Mouse (Mus musculus) cerebellum, adult 2 months (tissue): ENCODE data around the gene Secisbp2. TPM values are rescaled to one million over a fixed set of nuclear protein-coding genes. Genes with fewer than 3 reads are reported as not detected.

Experiments
- DNase-seq, 2 experiments: peaks; one replicate each; pipeline ENCODE4 v3.0.0; 2021
- H3K27ac ChIP-seq: fragments of 200-500 bp; 2 replicates; pipeline ENCODE4 v1.5.1; 2012; ENCODE audit warnings: low read length, control low read depth, inconsistent platforms; ENCODE audit not compliant: insufficient read depth
- H3K27me3 ChIP-seq: fragments of 200-500 bp; 2 replicates; pipeline ENCODE4 v1.6.1; 2012; ENCODE audit warnings: inconsistent platforms, mild to moderate bottlenecking, low read length, moderate library complexity; ENCODE audit not compliant: control insufficient read depth, insufficient read depth
- H3K4me1 ChIP-seq: fragments of 200-500 bp; 2 replicates; pipeline ENCODE4 v1.6.1; 2011; ENCODE audit warnings: low read length; ENCODE audit not compliant: control insufficient read depth, insufficient read depth
- H3K4me3 ChIP-seq: fragments of 200-500 bp; replicated peaks from 2 replicates; pipeline ENCODE3; 2011; ENCODE audit warnings: mild to moderate bottlenecking, low read depth, low read length, control low read depth; ENCODE audit not compliant: insufficient read depth
- CTCF ChIP-seq: fragments of 200-500 bp; IDR thresholded peaks from 2 replicates; pipeline ENCODE4 v1.5.1; 2011; ENCODE audit warnings: low read depth, mild to moderate bottlenecking, control low read depth, low read length, moderate library complexity, borderline replicate concordance; ENCODE audit not compliant: insufficient read depth
- POLR2A ChIP-seq: fragments of 200-500 bp; IDR thresholded peaks from 2 replicates; pipeline ENCODE4 v1.6.1; 2011; ENCODE audit warnings: low read length, control low read depth, borderline replicate concordance; ENCODE audit not compliant: insufficient read depth
- WGBS: fragments of 180-500 bp; shearing (Covaris S2); methylation state at CpG from one replicate; pipeline ENCODE4 v1.1.7; 2018; 5-methylcytosine and 5-hydroxymethylcytosine counted together
- polyA plus RNA-seq: library from polyadenylated mRNA; depleted of rRNA; stranded (reverse); fragments of >200 nt; gene quantifications from 2 replicates; pipeline ENCODE4 v1.2.3, GENCODE M21; 2012

The Secisbp2 gene
- polyA plus RNA-seq, 1 experiment, result 29.8 TPM

DNA sequence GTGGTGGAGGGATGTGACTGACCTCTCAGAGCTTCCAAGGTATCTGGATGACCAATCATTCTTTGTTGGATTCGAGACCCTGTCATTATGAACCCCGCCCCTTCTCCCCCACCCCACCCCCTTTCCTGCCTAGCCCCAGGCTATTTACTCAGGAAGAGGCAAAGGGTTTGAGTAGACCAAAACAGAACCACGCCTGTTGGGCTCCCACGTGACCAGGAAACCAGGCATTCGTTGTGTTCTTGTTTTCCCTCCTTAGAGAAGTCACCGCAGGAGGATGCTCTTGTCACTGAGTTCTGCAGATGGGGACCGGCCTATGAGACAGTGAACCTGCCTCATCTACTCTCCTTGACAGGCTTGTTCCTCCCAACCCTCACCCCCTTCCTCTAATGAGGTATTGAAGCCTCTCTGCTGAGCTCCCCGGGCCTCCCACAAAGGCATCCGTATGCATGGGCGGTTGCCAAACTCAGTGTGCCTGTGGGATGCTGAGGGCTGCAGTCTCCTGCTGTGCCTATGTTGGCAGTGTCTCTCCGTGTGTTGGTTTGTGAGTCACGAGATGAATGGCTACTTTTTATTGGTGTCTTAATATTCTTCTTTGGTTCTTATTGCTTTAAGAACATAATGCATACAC, 35.0 kb upstream of the Secisbp2 start:
- Histone ChIP-seq H3K4me3 (no peak overlapping the region), H3K27me3 (no peaks in the 10 kb centered on the region), H3K27ac (no peak overlapping the region), H3K4me1 (peaks cover 3% of the 10 kb centered on the region; the same call in 1 of the 2 replicates)
- 14% methylated on average over 12 of the region's 12 CpGs for WGBS
- peak; percentile 12 to 21 for DNase-seq
- no peak for TF ChIP-seq CTCF
- TF ChIP-seq POLR2A, result no peak

DNA sequence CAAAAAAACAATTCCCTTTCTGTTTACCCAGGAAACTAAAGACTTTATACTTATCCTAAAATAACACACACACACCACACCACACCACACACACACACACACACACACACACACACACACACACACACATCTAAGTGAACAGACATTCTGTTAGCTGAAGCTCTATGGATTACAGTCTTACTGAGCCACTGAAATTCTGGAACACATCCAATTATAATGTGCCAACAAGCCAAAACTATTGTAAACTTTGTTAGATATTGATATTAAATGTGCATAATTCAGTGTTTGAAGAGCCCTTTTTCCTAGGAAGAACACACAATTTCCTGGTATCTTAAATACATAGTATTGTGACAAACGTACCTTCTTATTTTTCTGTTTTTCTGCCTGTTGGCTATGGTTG, 34.2 kb upstream of the Secisbp2 start:
- WGBS, result 33% methylated on average over 1 of the region's 1 CpGs
- TF ChIP-seq CTCF (no peak), POLR2A (no peak)
- DNase-seq, result no peak

DNA sequence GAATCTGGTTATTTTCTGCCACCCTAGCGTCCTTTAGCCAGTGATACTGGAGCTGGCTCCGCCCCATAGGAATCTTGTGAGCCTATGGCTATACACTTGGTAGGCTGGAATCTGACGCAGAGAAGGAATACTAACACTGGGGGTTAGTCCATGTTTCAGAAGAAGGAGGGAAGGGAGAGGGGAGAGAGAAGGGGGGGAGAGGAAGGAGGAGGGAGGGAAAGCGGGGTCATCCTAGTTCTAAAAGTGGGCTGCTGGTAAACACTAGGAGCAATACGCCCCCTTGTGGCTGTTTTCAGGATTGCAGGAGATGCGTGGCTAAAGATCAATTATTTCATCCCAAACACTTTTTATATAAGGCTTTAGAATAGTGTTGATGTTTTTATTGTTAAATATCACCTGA, 33.6 kb upstream of the Secisbp2 start:
- H3K27ac ChIP-seq, result no peak overlapping the region
- peak; percentile 39 to 56 for DNase-seq
- peaks cover 3% of the 10 kb centered on the region; the same call in 1 of the 2 replicates for H3K4me1 ChIP-seq
- no peaks in the 10 kb centered on the region for H3K27me3 ChIP-seq
- TF ChIP-seq POLR2A (no peak), CTCF (peak; percentile 62)
- WGBS, result 15% methylated on average over 6 of the region's 6 CpGs
- H3K4me3 ChIP-seq, result no peak overlapping the region

More for the DNA sequence above, 34.2 kb upstream of the Secisbp2 start:
- Histone ChIP-seq H3K4me1 (peaks cover 3% of the 10 kb centered on the region; the same call in 1 of the 2 replicates), H3K27ac (no peak overlapping the region), H3K4me3 (no peak overlapping the region), H3K27me3 (no peaks in the 10 kb centered on the region)

DNA sequence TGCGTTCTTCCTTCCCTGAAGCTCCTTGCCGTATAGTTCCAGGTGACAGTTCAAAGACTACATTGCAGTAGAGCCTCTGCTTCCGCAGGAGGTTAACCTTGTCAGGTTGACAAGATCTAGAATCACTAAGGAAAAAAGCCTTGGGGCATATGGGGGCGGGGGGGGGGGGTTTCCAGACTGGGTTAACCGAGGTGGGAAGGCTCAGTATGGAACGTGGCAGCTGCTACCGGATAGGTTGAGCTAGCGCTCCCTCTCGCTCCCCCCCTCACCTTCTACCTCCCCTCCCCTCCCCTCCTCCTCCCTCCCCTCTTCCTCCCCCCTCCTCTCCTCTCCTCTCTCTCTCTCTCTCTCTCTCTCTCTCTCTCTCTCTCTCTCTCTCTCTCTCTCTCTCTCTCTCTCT, 32.9 kb upstream of the Secisbp2 start:
- Histone ChIP-seq H3K4me3 (no peak overlapping the region), H3K4me1 (peaks cover 3% of the 10 kb centered on the region; the same call in 1 of the 2 replicates), H3K27me3 (no peaks in the 10 kb centered on the region), H3K27ac (no peak overlapping the region)
- no peak for DNase-seq
- TF ChIP-seq CTCF (no peak), POLR2A (no peak)
- 15% methylated on average over 9 of the region's 9 CpGs for WGBS

DNA sequence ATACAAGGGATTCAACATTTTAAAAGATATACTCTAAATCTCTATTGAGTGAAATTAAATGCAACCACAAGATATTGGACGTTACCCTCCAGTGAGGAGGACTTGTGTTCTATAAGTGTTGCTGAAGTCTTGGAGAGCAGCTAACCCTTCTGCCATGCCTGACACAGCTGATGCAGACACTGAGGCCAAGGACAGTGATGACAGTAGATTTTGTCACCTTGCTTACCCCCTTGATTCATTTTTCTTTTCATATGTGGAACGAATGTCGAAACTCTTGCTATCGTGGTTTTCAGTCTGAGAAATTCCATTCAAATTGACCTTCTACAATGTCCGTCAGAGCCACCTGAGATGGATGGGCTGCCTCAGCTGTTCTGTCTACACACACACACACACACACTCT, 28.9 kb upstream of the Secisbp2 start:
- Histone ChIP-seq H3K27ac (no peak overlapping the region), H3K27me3 (no peaks in the 10 kb centered on the region), H3K4me1 (no peaks in the 10 kb centered on the region), H3K4me3 (no peak overlapping the region)
- WGBS, result 91% methylated on average over 5 of the region's 5 CpGs
- no peak for DNase-seq
- TF ChIP-seq CTCF (no peak), POLR2A (no peak)

DNA sequence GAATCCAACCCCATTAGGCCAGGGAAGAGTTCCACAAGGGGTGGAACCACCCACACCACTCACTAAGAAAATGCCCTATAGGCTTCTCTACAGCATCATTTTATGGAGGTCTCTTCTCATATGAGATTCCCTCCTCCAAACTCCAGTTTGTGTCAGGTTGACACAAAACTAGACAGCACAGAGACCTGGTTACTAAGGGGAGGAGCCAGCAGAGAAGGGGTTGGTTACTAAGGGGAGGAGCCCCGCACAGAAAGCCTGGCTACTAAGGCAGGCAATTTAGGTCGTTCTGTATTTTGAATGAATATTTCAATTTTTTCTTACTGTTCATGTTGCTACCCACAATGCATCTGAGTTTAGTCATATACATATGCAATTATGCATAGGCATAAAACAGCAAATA, 27.8 kb upstream of the Secisbp2 start:
- no peak for TF ChIP-seq POLR2A
- TF ChIP-seq CTCF, result no peak
- H3K27ac ChIP-seq, result no peak overlapping the region
- no peaks in the 10 kb centered on the region for H3K27me3 ChIP-seq
- DNase-seq, result no peak
- 83% methylated on average over 2 of the region's 2 CpGs for WGBS
- H3K4me1 ChIP-seq, result no peaks in the 10 kb centered on the region
- H3K4me3 ChIP-seq, result no peak overlapping the region

DNA sequence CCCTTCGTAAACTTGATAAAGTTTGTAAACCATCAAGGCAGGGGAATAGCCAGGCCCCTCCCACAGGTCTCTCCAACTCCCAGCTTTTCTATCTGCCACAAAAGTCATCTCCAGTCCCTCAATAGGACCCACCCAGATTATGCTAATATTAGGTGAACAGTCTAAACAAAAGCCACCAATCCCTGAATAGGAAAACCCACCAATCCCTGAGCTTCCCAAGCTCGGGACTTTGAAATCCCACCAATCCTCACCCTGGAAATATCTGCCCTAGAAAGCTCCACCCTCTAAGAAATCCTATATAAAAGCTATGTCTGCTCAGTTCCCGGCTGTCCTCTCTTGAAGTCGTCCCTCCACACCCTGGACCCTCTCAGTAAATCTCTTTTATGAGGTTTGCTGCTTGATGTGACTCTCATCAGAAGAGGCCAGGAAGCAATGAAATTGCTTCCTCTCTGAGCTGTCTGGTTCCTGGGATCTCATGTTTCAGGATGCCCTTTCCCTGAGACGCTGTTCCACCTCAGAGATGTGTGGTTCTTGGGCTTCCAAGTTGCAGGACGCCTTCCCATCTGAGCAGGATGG, 23.1 kb upstream of the Secisbp2 start:
- Histone ChIP-seq H3K27me3 (no peaks in the 10 kb centered on the region), H3K4me3 (no peak overlapping the region), H3K27ac (no peak overlapping the region), H3K4me1 (no peaks in the 10 kb centered on the region)
- no peak for DNase-seq
- WGBS, result 80% methylated on average over 6 of the region's 6 CpGs
- TF ChIP-seq CTCF, result no peak
- TF ChIP-seq POLR2A, result no peak

DNA sequence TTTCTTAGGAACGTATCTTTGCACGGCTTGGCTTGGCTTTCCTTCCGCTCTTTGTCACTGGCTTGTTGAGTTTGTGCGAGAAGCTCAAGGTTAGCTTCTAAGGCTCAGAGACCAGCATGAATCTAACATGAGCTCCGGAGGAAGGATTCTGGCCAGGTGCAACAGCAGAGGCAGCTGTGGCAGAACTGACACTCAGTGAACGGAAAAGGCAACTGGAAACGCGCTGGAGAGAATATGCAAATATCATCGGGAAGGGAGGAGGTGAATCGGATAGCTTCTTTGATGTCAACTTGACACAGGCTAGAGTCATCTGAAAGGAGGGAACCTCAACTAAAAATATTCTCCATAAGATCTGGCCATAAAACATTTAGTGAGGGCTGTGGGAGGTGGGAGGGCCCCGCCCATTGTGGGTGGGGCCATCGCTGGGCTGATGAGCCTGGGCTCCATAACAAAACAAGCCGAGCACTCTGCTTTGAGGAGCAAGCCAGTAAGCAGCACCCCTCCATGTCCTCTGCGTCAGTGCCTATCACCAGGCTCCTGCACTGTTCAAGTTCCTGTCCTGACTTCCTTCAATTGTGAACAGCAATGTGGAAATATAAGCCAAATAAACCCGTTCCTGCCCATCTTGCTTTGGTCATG, 20.0 kb upstream of the Secisbp2 start:
- no peak for DNase-seq
- H3K4me3 ChIP-seq, result no peak overlapping the region
- WGBS, result 78% methylated on average over 15 of the region's 15 CpGs
- H3K27ac ChIP-seq, result no peak overlapping the region
- no peaks in the 10 kb centered on the region for H3K27me3 ChIP-seq
- TF ChIP-seq POLR2A (no peak), CTCF (no peak)
- no peaks in the 10 kb centered on the region for H3K4me1 ChIP-seq
